Mouse (Mus musculus): ENCODE data around the gene Il7r.

The Il7r gene

DNA sequence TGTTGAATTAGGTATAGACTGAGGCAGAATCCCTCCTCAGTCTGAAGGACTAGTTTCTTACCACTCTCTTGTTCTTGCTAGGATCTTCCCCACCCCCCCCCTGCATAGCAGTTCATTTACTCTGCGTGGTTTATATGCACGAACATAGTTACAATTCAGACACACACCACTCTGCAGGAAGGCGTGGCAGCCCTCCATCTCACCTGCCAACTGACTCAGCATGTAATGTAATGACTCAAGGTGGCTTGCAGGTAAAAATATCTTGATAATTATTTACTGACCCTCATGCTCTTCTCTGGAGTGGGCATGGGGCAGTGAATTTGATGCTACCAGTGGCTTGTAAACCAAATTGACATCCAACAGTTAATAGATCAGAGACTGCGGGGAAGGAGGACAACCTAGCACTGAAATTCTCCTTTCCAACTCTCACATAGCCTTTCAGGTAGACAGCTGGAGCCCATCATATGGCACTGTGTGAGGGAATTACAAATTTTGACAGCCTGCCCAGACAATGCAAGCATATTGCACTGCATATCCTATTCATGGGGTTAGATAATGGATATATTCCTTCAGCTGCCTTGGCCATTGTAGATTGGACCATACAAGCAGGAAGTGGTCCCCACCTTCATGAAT, 58.8 kb downstream of the Il7r start:
- no peak for DNase-seq

DNA sequence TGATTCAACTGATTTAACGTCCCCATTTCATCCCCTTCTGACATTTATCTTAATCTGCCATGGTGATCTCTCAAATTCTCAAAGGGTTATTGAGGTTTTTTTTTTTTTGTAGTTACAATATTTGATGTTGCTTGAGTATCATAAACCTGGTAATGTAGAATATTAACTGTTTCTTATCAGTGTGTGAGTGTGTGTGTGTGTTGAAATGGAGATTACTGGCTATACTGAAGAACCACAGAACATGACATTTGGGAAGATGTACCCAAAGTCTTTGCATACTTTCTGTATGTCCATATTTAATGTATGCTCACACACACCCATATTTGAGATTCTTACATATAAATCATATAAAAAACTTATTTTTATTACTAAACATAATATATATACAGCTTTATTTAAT, 65.9 kb downstream of the Il7r start:
- DNase-seq, result no peak

GRCm38 (mm10) chr15:9463521-9464027, 66.4 kb downstream of the Il7r start:
- no peak for DNase-seq
